Mouse (Mus musculus): ENCODE data around the gene Tor1b.

DNA sequence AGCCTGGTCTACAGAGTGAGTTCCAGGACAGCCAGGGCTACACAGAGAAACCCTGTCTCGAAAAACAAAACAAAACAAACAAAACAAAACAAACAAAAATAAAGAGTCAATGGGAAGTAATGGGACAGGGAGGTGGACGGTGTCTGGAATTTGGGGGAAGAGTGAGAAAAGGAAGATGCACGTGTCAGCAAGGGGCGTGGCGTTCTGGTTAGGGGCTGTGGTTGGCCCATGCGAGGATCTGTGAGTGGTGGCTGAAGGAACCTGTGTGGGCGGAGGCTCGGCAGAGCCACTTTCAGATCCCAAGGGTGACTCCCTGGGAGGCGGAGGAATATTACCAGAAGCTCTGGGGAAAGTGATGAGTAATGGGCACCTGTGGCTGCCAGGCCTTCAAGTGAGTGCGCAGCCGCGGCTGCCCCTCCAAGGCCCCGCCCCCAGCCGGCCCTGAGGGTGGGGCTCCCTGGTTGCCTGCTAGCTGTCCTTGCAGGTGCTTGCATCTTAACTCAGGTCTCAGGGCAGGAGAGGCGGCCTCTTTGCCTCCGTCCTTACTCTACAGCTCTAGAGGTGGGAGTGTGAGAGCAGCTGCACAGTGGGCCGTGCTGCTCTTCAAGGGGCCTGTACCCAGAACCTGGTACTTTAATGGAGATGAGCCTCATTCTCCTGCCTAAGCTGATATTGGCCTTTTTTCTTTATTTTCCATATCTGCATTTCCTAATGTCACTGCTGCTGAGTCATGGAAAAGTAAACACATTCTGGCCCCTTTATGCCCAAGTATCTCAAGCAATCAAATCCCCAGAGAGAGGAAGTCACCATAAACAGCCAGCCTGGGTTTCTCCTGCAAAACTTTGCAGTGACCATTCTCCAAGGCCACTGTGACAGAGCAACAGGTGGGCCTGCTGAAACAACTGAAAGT, 32.6 kb downstream of the Tor1b start:
- TF ChIP-seq POLR2A (IDR thresholded peaks at IDR 0.05; ENCODE audit: insufficient read length, low read depth) = peak; percentile 36
- no peak for TF ChIP-seq MAX (IDR thresholded peaks at IDR 0.05; ENCODE audit: low read depth)
- TF ChIP-seq E2F4 (IDR thresholded peaks at IDR 0.05; ENCODE audit: insufficient read depth) = no peak
- TF ChIP-seq POLR2AphosphoS2 (IDR thresholded peaks at IDR 0.05; ENCODE audit: insufficient read length, low read depth) = peak; percentile 41
- peak; percentile 38; the same call in 1 of the 2 replicates for TF ChIP-seq CEBPB (IDR thresholded peaks at IDR 0.05; ENCODE audit: insufficient read depth, poor library complexity, severe bottlenecking)
- TF ChIP-seq USF1 (IDR thresholded peaks at IDR 0.05; ENCODE audit: low read depth) = no peak
- TF ChIP-seq TCF12 (IDR thresholded peaks at IDR 0.05; ENCODE audit: insufficient read depth, poor library complexity, severe bottlenecking) = no peak
- no peak for TF ChIP-seq MYOG (IDR thresholded peaks at IDR 0.05; ENCODE audit: control insufficient read depth in 1 of 3, insufficient read depth in 1 of 3, insufficient read length in 2 of 3, low read depth in 2 of 3)
- no peak for TF ChIP-seq TCF3 (IDR thresholded peaks at IDR 0.05; ENCODE audit: insufficient read length, low read depth)
- TF ChIP-seq MYOD1 (IDR thresholded peaks at IDR 0.05; ENCODE audit: control insufficient read depth in 1 of 3, insufficient read length in 2 of 3, low read depth in 2 of 3) = peak in 2 of 3 experiments; percentile 32 to 68

Measured in myocyte (in vitro differentiated cells).